Mouse (Mus musculus): ENCODE data around the gene Rab4a.

Rab4a gene

GRCm38 (mm10) chr8:123849352-123849751 lies 43.6 kb downstream of the Rab4a start:
- no peak for DNase-seq (ENCODE audit: low spot score)

DNA sequence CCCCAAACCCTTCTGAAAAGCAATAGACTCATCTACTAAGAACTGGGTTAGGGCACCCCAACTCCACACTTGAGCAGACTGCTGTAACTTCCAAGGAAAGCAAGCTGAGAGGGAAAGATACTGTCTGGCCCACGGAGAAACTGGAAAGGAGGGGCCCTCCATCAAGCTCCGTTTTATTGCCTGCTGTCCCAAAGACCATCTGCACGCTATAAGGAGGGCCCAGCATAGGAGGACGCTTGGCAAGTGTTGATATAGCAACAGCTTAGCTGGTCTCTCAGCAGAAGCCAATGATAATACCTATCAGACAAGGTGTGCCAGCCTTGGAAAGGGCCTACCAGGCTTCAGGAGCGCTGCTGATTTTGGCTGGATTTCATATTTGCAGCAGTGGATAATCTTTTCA lies 45.8 kb downstream of the Rab4a start:
- no peak for DNase-seq (ENCODE audit: low spot score)

DNA sequence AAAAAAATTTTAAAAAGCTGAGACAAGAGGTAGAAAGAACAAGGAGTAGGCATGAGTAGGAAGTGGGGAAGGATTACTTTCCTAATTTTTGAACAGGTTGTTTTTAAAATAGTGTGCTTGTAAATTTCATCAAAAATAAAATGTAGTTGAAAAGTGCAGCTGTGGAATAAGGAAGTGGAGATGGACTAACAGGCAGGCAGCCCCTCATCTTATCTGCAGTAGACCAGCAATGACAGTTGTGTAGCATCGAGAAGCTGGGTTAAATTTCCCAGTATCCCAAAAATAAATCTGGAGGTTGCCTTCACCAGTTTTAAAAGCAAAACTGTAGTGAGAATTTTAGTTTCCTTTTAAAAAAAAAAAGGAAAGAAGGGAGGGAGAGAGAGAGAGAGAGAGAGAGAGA lies 48.5 kb downstream of the Rab4a start:
- no peak for DNase-seq (ENCODE audit: low spot score)

GRCm38 (mm10) chr8:123854733-123855475 lies 49.1 kb downstream of the Rab4a start:
- DNase-seq (ENCODE audit: low spot score), result no peak

DNA sequence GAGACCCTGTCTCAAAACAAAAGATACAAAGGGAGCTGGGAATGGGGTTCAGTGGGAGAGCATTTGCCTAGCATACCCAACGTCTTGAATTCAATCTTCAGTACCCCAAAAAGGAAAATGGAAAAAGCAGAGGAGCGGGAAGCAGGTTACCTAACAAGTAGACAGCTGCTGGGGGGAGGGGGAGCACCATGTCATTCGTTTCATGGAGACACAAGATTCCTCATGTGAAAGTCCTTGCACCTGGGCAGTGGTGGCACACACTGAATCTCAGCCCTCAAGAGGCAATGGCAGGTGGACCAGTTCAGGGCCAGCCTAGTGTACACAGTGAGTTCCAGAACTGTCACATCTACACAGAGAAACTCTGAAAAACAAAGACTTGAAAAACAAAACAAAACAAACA lies 51.6 kb downstream of the Rab4a start:
- DNase-seq (ENCODE audit: low spot score), result no peak

GRCm38 (mm10) chr8:123858574-123858940 lies 52.8 kb downstream of the Rab4a start:
- DNase-seq (ENCODE audit: low spot score), result peak; percentile 67

GRCm38 (mm10) chr8:123858941-123859647 lies 53.3 kb downstream of the Rab4a start:
- DNase-seq (ENCODE audit: low spot score), result peak; percentile 96

DNA sequence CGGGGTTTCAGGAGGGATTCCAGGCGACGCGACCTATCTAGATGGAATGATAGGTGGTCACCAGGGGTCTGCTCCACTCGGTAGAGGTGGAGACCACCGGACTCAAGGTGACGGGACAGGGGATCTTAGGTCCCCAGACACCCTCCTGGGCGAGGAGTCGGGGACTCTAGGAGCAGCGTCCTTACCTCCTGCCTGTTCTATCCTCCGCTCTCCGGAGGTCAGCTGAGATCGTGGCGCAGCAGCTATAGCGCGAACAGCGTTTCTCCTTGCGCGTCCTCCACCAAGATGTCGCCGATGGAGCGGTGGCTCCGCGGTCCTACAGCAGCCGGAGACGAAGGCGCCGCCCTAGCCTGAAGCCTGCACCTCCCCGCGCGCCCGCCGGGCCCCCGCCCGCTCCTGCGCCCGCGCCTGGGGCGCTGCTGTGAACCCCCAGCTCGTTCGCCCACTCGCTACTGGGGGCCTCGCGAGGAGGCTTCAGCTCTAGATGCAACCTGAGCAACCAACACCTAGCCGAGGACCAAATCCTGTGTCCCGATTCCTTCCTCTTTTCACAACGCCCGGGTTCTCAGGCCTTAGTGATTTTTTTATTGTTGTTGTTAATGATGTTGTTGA lies 54.0 kb downstream of the Rab4a start, which contains the start of gene Ccsap:
Gene Ccsap (minus strand): TSS at position 562 of the 612 bp plus-strand sequence.
- DNase-seq (ENCODE audit: low spot score), result no peak

DNA sequence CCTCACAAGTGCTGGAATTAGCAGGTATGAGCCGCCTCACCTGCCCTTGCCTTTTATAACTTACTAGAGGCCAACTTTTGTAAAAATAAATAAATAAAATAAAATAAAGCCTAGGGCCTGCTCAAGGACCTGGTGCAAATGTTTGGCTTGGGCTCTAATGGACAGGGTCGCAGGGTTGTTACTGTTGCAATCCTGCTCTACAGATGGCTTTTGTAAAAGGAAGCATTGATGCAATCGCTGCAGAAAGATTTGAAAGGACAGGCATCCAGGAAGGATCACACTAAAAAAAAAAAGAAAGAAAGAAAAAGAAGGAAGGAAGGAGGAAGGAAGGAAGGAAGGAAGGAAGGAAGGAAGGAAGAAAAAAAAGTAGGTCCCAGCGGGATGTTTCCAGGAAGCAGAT lies 54.6 kb downstream of the Rab4a start:
- no peak for DNase-seq (ENCODE audit: low spot score)

GRCm38 (mm10) chr8:123865786-123866185 lies 60.0 kb downstream of the Rab4a start:
- DNase-seq (ENCODE audit: low spot score), result no peak

- peak; percentile 11 for DNase-seq (ENCODE audit: low spot score)
Observed at GRCm38 (mm10) chr8:123866971-123867370, 61.2 kb downstream of the Rab4a start.

- no peak for DNase-seq (ENCODE audit: low spot score)
Observed at GRCm38 (mm10) chr8:123872048-123872447, 66.3 kb downstream of the Rab4a start.

- no peak for DNase-seq (ENCODE audit: low spot score)
Observed at GRCm38 (mm10) chr8:123873364-123873763, 67.6 kb downstream of the Rab4a start.

- DNase-seq (ENCODE audit: low spot score), result no peak
Observed at GRCm38 (mm10) chr8:123874324-123874723, 68.5 kb downstream of the Rab4a start.

DNA sequence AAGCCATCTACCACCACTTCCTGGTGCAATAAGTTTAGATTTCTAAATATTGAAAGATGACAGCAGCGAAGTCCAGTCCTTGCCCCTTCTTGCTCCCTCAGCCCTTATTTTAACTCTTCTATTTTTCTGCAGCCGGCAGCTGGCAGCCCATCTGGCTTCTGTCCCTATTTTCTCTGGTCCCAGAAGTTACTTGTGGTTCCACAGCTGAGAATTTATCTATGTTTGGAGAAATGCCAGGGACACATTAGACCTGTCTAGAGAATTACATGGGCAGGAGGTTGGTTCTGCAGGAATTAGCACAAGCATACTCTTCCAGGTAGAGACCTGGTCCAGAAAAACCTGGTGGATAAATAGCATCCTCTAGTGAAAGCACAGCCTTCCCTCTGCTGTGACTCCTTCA lies 72.1 kb downstream of the Rab4a start:
- no peak for DNase-seq (ENCODE audit: low spot score)

- no peak for DNase-seq (ENCODE audit: low spot score)
Observed at GRCm38 (mm10) chr8:123880271-123880670, 74.5 kb downstream of the Rab4a start.

GRCm38 (mm10) chr8:123880821-123881350 lies 75.1 kb downstream of the Rab4a start:
- DNase-seq (ENCODE audit: low spot score), result no peak

- DNase-seq (ENCODE audit: low spot score), result no peak
Observed at GRCm38 (mm10) chr8:123882412-123882811, 76.6 kb downstream of the Rab4a start.

GRCm38 (mm10) chr8:123883094-123883493 lies 77.3 kb downstream of the Rab4a start:
- no peak for DNase-seq (ENCODE audit: low spot score)
